11 mouse cellular contexts compared by ENCODE assay signal in the genomic region with DNA sequence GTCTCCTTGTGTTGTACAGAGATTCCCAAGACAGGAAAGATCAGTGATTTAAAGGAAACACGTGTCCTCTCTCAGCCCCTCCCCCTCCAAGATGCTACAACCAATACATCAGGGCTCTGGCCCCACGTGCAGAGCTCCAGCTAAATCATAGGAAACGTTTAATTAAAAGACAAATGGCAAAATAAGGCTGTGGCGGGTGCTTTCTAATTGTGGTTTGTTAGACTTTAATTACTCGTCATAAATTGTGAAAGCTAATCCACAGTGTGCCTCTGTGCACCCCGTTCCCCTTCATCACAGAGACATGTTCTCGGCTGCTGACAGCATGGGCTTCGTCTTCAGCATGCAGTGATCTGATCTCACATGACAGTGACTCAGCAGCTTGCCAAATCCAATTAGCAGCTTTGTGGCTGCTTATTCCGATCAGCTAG.
DNase-seq lines count a peak whose midpoint lies in the region; ATAC-seq and TF ChIP-seq lines count a peak whose summit lies in the region.
"Had no signal": no experiment of that assay in that cellular context is flagged by ENCODE, and none has a peak within 500 bp of the region (broad histone marks: within the 10 kb centered on the region; RNA-seq: fewer than 3 reads in every experiment).

No protein-coding gene starts in this region.

- no peaks in the 10 kb centered on the region for H3K9me3 ChIP-seq in ES-E14 (ENCODE audit: control insufficient read depth, insufficient read depth, low read depth, low read length)
- no peaks in the 10 kb centered on the region for H3K9me3 ChIP-seq in forebrain, embryonic 11.5 days (ENCODE audit: control insufficient read depth, low read length)
- H3K9me3 ChIP-seq in liver, postnatal 0 days (ENCODE audit: low read length), result no peaks in the 10 kb centered on the region
- no peaks in the 10 kb centered on the region for H3K9me3 ChIP-seq in intestine, embryonic 16.5 days (ENCODE audit: control insufficient read depth, low read length)
- H3K9me3 ChIP-seq: liver, embryonic 13.5 days had no signal

- no peaks in the 10 kb centered on the region for H3K36me3 ChIP-seq in ES-E14 (ENCODE audit: control insufficient read depth, insufficient read depth, low read length, poor library complexity, severe bottlenecking)
- H3K36me3 ChIP-seq in forebrain, embryonic 11.5 days (ENCODE audit: control insufficient read depth, insufficient read depth, low read length), result no peaks in the 10 kb centered on the region
- no peaks in the 10 kb centered on the region for H3K36me3 ChIP-seq in liver, postnatal 0 days (replicated peaks; ENCODE audit: insufficient read depth, low read length)
- no peaks in the 10 kb centered on the region for H3K36me3 ChIP-seq in intestine, embryonic 16.5 days (ENCODE audit: control insufficient read depth, insufficient read depth, low read length)
- H3K36me3 ChIP-seq: liver, embryonic 13.5 days had no signal

- no peak for TF ChIP-seq EP300 in liver, postnatal 0 days (IDR thresholded peaks at IDR 0.05; ENCODE audit: low read depth)

- no peak for TF ChIP-seq CTCF in liver, postnatal 0 days (IDR thresholded peaks at IDR 0.05; ENCODE audit: low read depth)

- no peak overlapping the region for H3K27ac ChIP-seq in ES-E14 (ENCODE audit: insufficient read depth, low read depth, low read length, poor library complexity, severe bottlenecking)
- no peak overlapping the region for H3K27ac ChIP-seq in forebrain, embryonic 11.5 days (ENCODE audit: low read depth, low read length)
- H3K27ac ChIP-seq in liver, postnatal 0 days (ENCODE audit: low read depth), result no peak overlapping the region
- no peak overlapping the region for H3K27ac ChIP-seq in intestine, embryonic 16.5 days (ENCODE audit: low read length)
- H3K27ac ChIP-seq: liver, embryonic 13.5 days had no signal

- no peak overlapping the region for H3K4me3 ChIP-seq in ES-E14 (ENCODE audit: insufficient read depth in 1 of 2, low read depth in 1 of 2, low read length in 2 of 2, poor library complexity in 1 of 2, severe bottlenecking in 1 of 2)
- H3K4me3 ChIP-seq in forebrain, embryonic 11.5 days (ENCODE audit: low read depth, low read length), result no peak overlapping the region
- H3K4me3 ChIP-seq in liver, postnatal 0 days (ENCODE audit: low read depth, low read length), result no peak overlapping the region
- no peak overlapping the region for H3K4me3 ChIP-seq in intestine, embryonic 16.5 days (ENCODE audit: low read length)
- H3K4me3 ChIP-seq: liver, embryonic 13.5 days; myocyte had no signal

- no peak overlapping the region for H3K9ac ChIP-seq in ES-E14 (ENCODE audit: insufficient read depth, low read depth, low read length, poor library complexity, severe bottlenecking)
- no peak overlapping the region for H3K9ac ChIP-seq in forebrain, embryonic 11.5 days (ENCODE audit: low read length)
- no peak overlapping the region for H3K9ac ChIP-seq in liver, postnatal 0 days (replicated peaks)
- no peak overlapping the region for H3K9ac ChIP-seq in intestine, embryonic 16.5 days (ENCODE audit: low read depth, low read length)
- H3K9ac ChIP-seq: liver, embryonic 13.5 days had no signal

- peak; percentile 29 to 39 for DNase-seq in cerebellum, postnatal 25 days
- DNase-seq in cerebellum, adult 9-11 months, result no peak
- no peak for DNase-seq in ES-E14 (ENCODE audit: low read depth, low spot score)
- DNase-seq in forebrain, embryonic 11.5 days (ENCODE audit: low spot score), result no peak
- peak; percentile 40 to 45 for DNase-seq in layer of hippocampus, postnatal 10 days (ENCODE audit: low spot score in 2 of 2)
- DNase-seq in spleen, adult 18-20 months, result no peak
- no peak for DNase-seq in liver, postnatal 0 days
- DNase-seq: cerebellum, adult 18-20 months; liver, embryonic 13.5 days had no signal

- peak; percentile 44; the same call in 1 of the 2 replicates for ATAC-seq in forebrain, embryonic 11.5 days (replicated peaks; ENCODE audit: low FRiP score)
- no peak for ATAC-seq in liver, postnatal 0 days
- no peak for ATAC-seq in intestine, embryonic 16.5 days

- in situ Hi-C loops in ES-E14 (cut with MboI; ENCODE audit: low sequenced_read_pairs in 2 of 2, unreplicated experiment in 2 of 2), result no loop called here

- no peaks in the 10 kb centered on the region for H3K27me3 ChIP-seq in forebrain, embryonic 11.5 days (ENCODE audit: control insufficient read depth, insufficient read depth, low read length)
- H3K27me3 ChIP-seq in liver, postnatal 0 days (ENCODE audit: insufficient read depth, low read length), result no peaks in the 10 kb centered on the region
- H3K27me3 ChIP-seq in intestine, embryonic 16.5 days (replicated peaks; ENCODE audit: control insufficient read depth, insufficient read depth, low read length), result no peaks in the 10 kb centered on the region
- H3K27me3 ChIP-seq: liver, embryonic 13.5 days had no signal

- peaks cover 0 to 2% of the 10 kb centered on the region in 2 experiments; a peak in 1 of 4 replicates for H3K4me1 ChIP-seq in ES-E14 (ENCODE audit: control insufficient read depth in 2 of 2, insufficient read depth in 2 of 2, low read length in 2 of 2, poor library complexity in 1 of 2)
- no peaks in the 10 kb centered on the region for H3K4me1 ChIP-seq in forebrain, embryonic 11.5 days (replicated peaks; ENCODE audit: control insufficient read depth, insufficient read depth, low read length)
- H3K4me1 ChIP-seq in liver, postnatal 0 days (ENCODE audit: insufficient read depth), result no peaks in the 10 kb centered on the region
- no peaks in the 10 kb centered on the region for H3K4me1 ChIP-seq in intestine, embryonic 16.5 days (ENCODE audit: control insufficient read depth, insufficient read depth, low read length)
- H3K4me1 ChIP-seq: liver, embryonic 13.5 days had no signal

- no peak overlapping the region for H3K4me2 ChIP-seq in forebrain, embryonic 11.5 days (ENCODE audit: low read depth, low read length, severe bottlenecking)
- H3K4me2 ChIP-seq in liver, postnatal 0 days (ENCODE audit: low read depth, low read length), result no peak overlapping the region
- no peak overlapping the region for H3K4me2 ChIP-seq in intestine, embryonic 16.5 days (ENCODE audit: low read depth, low read length)
- H3K4me2 ChIP-seq: liver, embryonic 13.5 days had no signal

- WGBS in forebrain, embryonic 11.5 days, result 44% methylated on average over 9 of the region's 9 CpGs
- WGBS in liver, postnatal 0 days (ENCODE audit: insufficient replicate concordance), result 50% methylated on average over 9 of the region's 9 CpGs
- WGBS in intestine, embryonic 16.5 days, result 61% methylated on average over 9 of the region's 9 CpGs

TF ChIP-seq in ES-E14, 5 proteins besides CTCF, POLR2A, EP300 and RAD21:
- TF ChIP-seq ZC3H11A (IDR thresholded peaks at IDR 0.05; ENCODE audit: borderline replicate concordance, low read depth, low read length), result no peak
- TF ChIP-seq MAFK (IDR thresholded peaks at IDR 0.05; ENCODE audit: insufficient read depth, low read depth, low read length), result peak; percentile 54

Comparison
In these comparisons a context has a peak if more than half of its experiments do, and no peak if none do; other contexts are left out.
1. DNase-seq: peak in cerebellum, postnatal 25 days (2 of 2) and layer of hippocampus, postnatal 10 days (2 of 2); none in cerebellum, adult 9-11 months (single experiment), ES-E14 (single experiment), forebrain, embryonic 11.5 days (single experiment), spleen, adult 18-20 months (0 of 2) and liver, postnatal 0 days (single experiment).